In genomic region chr10:81014393-81015384, GRCm38 (mm10) we compare ENCODE assay signal across 8 mouse cellular contexts. TPM values are rescaled to one million over a fixed set of nuclear protein-coding genes. Genes with fewer than 3 reads are reported as not detected.
DNase-seq lines count a peak whose midpoint lies in the region; ATAC-seq and TF ChIP-seq lines count a peak whose summit lies in the region.

Gng7 (minus strand) TSS chr10:81014945.

- H3K27ac ChIP-seq in ES-E14 (ENCODE audit: insufficient read depth, low read depth, low read length, poor library complexity, severe bottlenecking) = no peak within 1 kb of the TSS
- H3K27ac ChIP-seq in forebrain, embryonic 15.5 days (replicated peaks) = no peak within 1 kb of the TSS

- ATAC-seq in forebrain, embryonic 15.5 days (replicated peaks) = peak; percentile 96
- peak; percentile 61 for ATAC-seq in neutrophil, adult 5-6 weeks (ENCODE audit: extremely low read depth, insufficient number of reproducible peaks, low FRiP score, poor library complexity, severe bottlenecking)

- WGBS in forebrain, embryonic 15.5 days = 9% methylated on average over 31 of the region's 31 CpGs
- 11% methylated on average over 31 of the region's 31 CpGs for WGBS in lung, adult 2 months

- H3K27me3 ChIP-seq in forebrain, embryonic 15.5 days = no peaks in the 10 kb centered on the region

- TF ChIP-seq POLR2A in lung, adult 2 months (IDR thresholded peaks at IDR 0.05; ENCODE audit: borderline replicate concordance, extremely low read depth, low read depth, low read length) = peak; percentile 37; the same call in 1 of the 2 replicates

- H3K4me3 ChIP-seq in ES-E14 (ENCODE audit: insufficient read depth in 1 of 2, low read depth in 1 of 2, low read length in 2 of 2, poor library complexity in 1 of 2, severe bottlenecking in 1 of 2) = peak within 1 kb of the TSS; percentile 56 to 63
- H3K4me3 ChIP-seq in forebrain, embryonic 15.5 days = peak within 1 kb of the TSS; percentile 40
- peak within 1 kb of the TSS; percentile 3 for H3K4me3 ChIP-seq in lung, adult 2 months (replicated peaks; ENCODE audit: extremely low read depth, low read depth, low read length)

- H3K9ac ChIP-seq in ES-E14 (ENCODE audit: insufficient read depth, low read depth, low read length, poor library complexity, severe bottlenecking) = peak within 1 kb of the TSS; percentile 63
- peak within 1 kb of the TSS; percentile 49 for H3K9ac ChIP-seq in forebrain, embryonic 15.5 days (replicated peaks)

- no peaks in the 10 kb centered on the region for H3K36me3 ChIP-seq in ES-E14 (ENCODE audit: control insufficient read depth, insufficient read depth, low read length, poor library complexity, severe bottlenecking)
- no peaks in the 10 kb centered on the region for H3K36me3 ChIP-seq in forebrain, embryonic 15.5 days

- no peak for TF ChIP-seq CTCF in lung, adult 2 months (IDR thresholded peaks at IDR 0.05; ENCODE audit: insufficient read depth, low read length)

- no peaks in the 10 kb centered on the region for H3K9me3 ChIP-seq in ES-E14 (ENCODE audit: control insufficient read depth, insufficient read depth, low read depth, low read length)
- no peaks in the 10 kb centered on the region for H3K9me3 ChIP-seq in forebrain, embryonic 15.5 days

- in situ Hi-C loops in ES-E14 (cut with MboI; ENCODE audit: low sequenced_read_pairs in 2 of 2, unreplicated experiment in 2 of 2) = no loop called here

- peak; percentile 98 for DNase-seq in ES-E14 (ENCODE audit: low read depth, low spot score)
- peak; percentile 99 for DNase-seq in cerebellum, adult 11-12 months
- peak; percentile 75 for DNase-seq in heart, postnatal 25 days (ENCODE audit: low spot score)
- DNase-seq in layer of hippocampus, adult 18-20 months (ENCODE audit: low spot score in 2 of 2) = peak; percentile 99 to 100
- peak; percentile 88 for DNase-seq in lung, adult 2 months
- DNase-seq in thymus, adult 18-20 months = peak; percentile 76 to 81

- intact Hi-C loops in heart, postnatal 25 days (cut with DNase I) = loop anchor here (5.0 kb wide), 1 partner anchor 163 kb away; the partner anchor contains the start of gene Eef2

- H3K4me1 ChIP-seq in ES-E14 (ENCODE audit: control insufficient read depth in 2 of 2, insufficient read depth in 2 of 2, low read length in 2 of 2, poor library complexity in 1 of 2) = peaks cover 2 to 16% of the 10 kb centered on the region in 2 experiments; a peak in 2 of 4 replicates
- H3K4me1 ChIP-seq in forebrain, embryonic 15.5 days = peaks cover 14% of the 10 kb centered on the region
- no peaks in the 10 kb centered on the region for H3K4me1 ChIP-seq in lung, adult 2 months (ENCODE audit: control insufficient read depth, insufficient read depth, low read length)

- peak within 1 kb of the TSS; percentile 50 for H3K4me2 ChIP-seq in forebrain, embryonic 15.5 days (replicated peaks)

TF ChIP-seq in ES-E14, 5 proteins besides CTCF, POLR2A, EP300 and RAD21:
- TF ChIP-seq HCFC1 (IDR thresholded peaks at IDR 0.05; ENCODE audit: borderline replicate concordance, insufficient read depth, low read length) = no peak
- TF ChIP-seq ZNF384 (IDR thresholded peaks at IDR 0.05; ENCODE audit: low read depth, low read length) = no peak
- no peak for TF ChIP-seq ZC3H11A (IDR thresholded peaks at IDR 0.05; ENCODE audit: borderline replicate concordance, low read depth, low read length)
- no peak for TF ChIP-seq MAFK (IDR thresholded peaks at IDR 0.05; ENCODE audit: insufficient read depth, low read depth, low read length)
- no peak for TF ChIP-seq CHD2 (IDR thresholded peaks at IDR 0.05; ENCODE audit: low read depth, low read length)

RNA-seq across cellular contexts. Expression of gene Gng7, which starts in this region (rescaled TPM):
- total RNA-seq in ES-E14 (2012; rRNA removed) = 0.79 and 0.94 TPM in 2 replicates
- polyA plus RNA-seq in forebrain, embryonic 15.5 days (2015; fragmentation: Nextera tagmentation; extraction: Ambion mirVana) = 30.8 and 32.1 TPM in 2 replicates
- total RNA-seq in heart, postnatal 25 days (2021) = under 1 TPM; 0.13 to 0.34 TPM
- total RNA-seq in layer of hippocampus, adult 18-20 months (2021) = 100 to 1,000 TPM; 166 to 173 TPM
- polyA plus RNA-seq in lung, adult 2 months (2012; rRNA removed) = 2.6 and 3.0 TPM in 2 replicates
- not detected in 2 replicates for total RNA-seq in neutrophil, adult 5-6 weeks (2017)

Comparison
In these comparisons a context has a peak if more than half of its experiments do, and no peak if none do; other contexts are left out.
1. RNA of gene Gng7 (total RNA-seq): 166 to 173 TPM in layer of hippocampus, adult 18-20 months; 0.79 to 0.94 TPM in ES-E14, 0.13 to 0.34 TPM in heart, postnatal 25 days and not detected in neutrophil, adult 5-6 weeks; every median in the first group is over 10 times any median in the second.
2. Peak in DNase-seq, H3K4me3 ChIP-seq and H3K9ac ChIP-seq in ES-E14; RNA of the gene not detected or under 1 TPM.
3. Peak in DNase-seq in heart, postnatal 25 days; RNA of the gene not detected or under 1 TPM.
4. Peak in ATAC-seq in neutrophil, adult 5-6 weeks; RNA of the gene not detected or under 1 TPM.
5. H3K4me3 ChIP-seq: peak in every context shown above with its lines; median percentile 60 in ES-E14; 40 in forebrain, embryonic 15.5 days; 3 in lung, adult 2 months.
6. Peak in every context shown above with its lines, with median percentiles within 50 percentile points of each other: DNase-seq.